Mouse (Mus musculus) hindbrain, embryonic 14.5 days (tissue): ENCODE data around the gene Mutyh. TPM values are rescaled to one million over a fixed set of nuclear protein-coding genes. Genes with fewer than 3 reads are reported as not detected.
A peak's percentile ranks its signal among the peaks of the same experiment; 100 is the strongest.

Source experiments
- ATAC-seq: fragments of 200-750 bp; cut with Nextera tagmentation; 2 replicates; pipeline ENCODE4 v1.8.0; 2017; ENCODE audit warnings: moderate number of reproducible peaks, mild to moderate bottlenecking, moderate TSS enrichment, moderate library complexity; ENCODE audit not compliant: low FRiP score
- DNase-seq: peaks from one replicate; pipeline ENCODE4 v3.0.0-alpha.2; 2015; ENCODE audit warnings: low spot score
- H3K27ac ChIP-seq: fragments of 300-500 bp; sonication (generic); 2 replicates; pipeline ENCODE4 v1.5.1; 2014; ENCODE audit warnings: mild to moderate bottlenecking, moderate library complexity
- H3K27me3 ChIP-seq: fragments of 300-500 bp; sonication (generic); 2 replicates; pipeline ENCODE4 v1.6.1; 2014; ENCODE audit warnings: mild to moderate bottlenecking, low read length, mixed read lengths; ENCODE audit not compliant: control insufficient read depth, insufficient read depth
- H3K36me3 ChIP-seq: fragments of 300-500 bp; sonication (generic); replicated peaks from 2 replicates; pipeline ENCODE4 v1.6.1; 2014; ENCODE audit not compliant: control insufficient read depth, insufficient read depth
- H3K4me1 ChIP-seq: fragments of 300-500 bp; sonication (generic); replicated peaks from 2 replicates; pipeline ENCODE4 v1.6.1; 2014; ENCODE audit warnings: antibody characterized with exemption, low read length, mixed read lengths; ENCODE audit not compliant: control insufficient read depth, insufficient read depth
- H3K4me2 ChIP-seq: fragments of 300-500 bp; sonication (generic); replicated peaks from 2 replicates; pipeline ENCODE4 v1.6.1; 2014; ENCODE audit warnings: mild to moderate bottlenecking, moderate library complexity
- H3K4me3 ChIP-seq: fragments of 300-500 bp; sonication (generic); replicated peaks from 2 replicates; pipeline ENCODE4 v1.5.1; 2014; ENCODE audit warnings: mild to moderate bottlenecking, low read length
- H3K9ac ChIP-seq: fragments of 300-500 bp; sonication (generic); 2 replicates; pipeline ENCODE4 v1.6.1; 2014
- H3K9me3 ChIP-seq: fragments of 300-500 bp; sonication (generic); 2 replicates; pipeline ENCODE4 v1.6.1; 2016; ENCODE audit warnings: low read length; ENCODE audit not compliant: control insufficient read depth
- WGBS: fragments of 180-500 bp; shearing (Covaris S2); extraction: QIAGEN DNeasy Blood & Tissue Kit; methylation state at CpG from one replicate; pipeline ENCODE4 v1.1.7; 2014; 5-methylcytosine and 5-hydroxymethylcytosine counted together
- polyA plus RNA-seq: library from polyadenylated mRNA; unstranded; fragments of >200 nt; fragmentation: Nextera tagmentation; extraction: Ambion mirVana; gene quantifications from 2 replicates; pipeline ENCODE4 v1.2.1, GENCODE M21; 2014

Mutyh gene
- polyA plus RNA-seq, 1 experiment from 2014 or later: 6.4 TPM

GRCm38 (mm10) chr4:116815276-116815675 is 7.8 kb downstream of the Mutyh start:
- Histone ChIP-seq H3K27ac (no peak overlapping the region), H3K4me3 (no peak overlapping the region), H3K9ac (no peak overlapping the region), H3K27me3 (peaks cover 10% of the 10 kb centered on the region), H3K4me2 (no peak overlapping the region), H3K36me3 (0 out of 2 replicates have a peak, but pooled peaks cover 4% of the 10 kb centered on the region), H3K9me3 (no peaks in the 10 kb centered on the region), H3K4me1 (no peaks in the 10 kb centered on the region)
- ATAC-seq: no peak
- no peak for DNase-seq
- WGBS: 95% methylated on average over 5 of the region's 5 CpGs

- Histone ChIP-seq H3K4me2 (no peak overlapping the region), H3K4me1 (peaks cover 8% of the 10 kb centered on the region; the same call in 1 of the 2 replicates), H3K36me3 (0 out of 2 replicates have a peak, but pooled peaks cover 4% of the 10 kb centered on the region), H3K9ac (no peak overlapping the region), H3K27me3 (peaks cover 23% of the 10 kb centered on the region), H3K4me3 (no peak overlapping the region), H3K27ac (no peak overlapping the region), H3K9me3 (no peaks in the 10 kb centered on the region)
- DNase-seq (no peak), ATAC-seq (no peak)
- 90% methylated on average over 6 of the region's 6 CpGs for WGBS
Measured at GRCm38 (mm10) chr4:116817486-116817885, 10.0 kb downstream of the Mutyh start.

- ATAC-seq: no peak
- 24% methylated on average over 32 of the region's 32 CpGs for WGBS
Measured at GRCm38 (mm10) chr4:116819968-116820901, 12.7 kb downstream of the Mutyh start.

GRCm38 (mm10) chr4:116820902-116821693 is 13.6 kb downstream of the Mutyh start:
- peak; percentile 64 for ATAC-seq
- Histone ChIP-seq H3K4me3 (peak overlapping the region; percentile 37), H3K4me2 (peak overlapping the region; percentile 87), H3K9me3 (no peaks in the 10 kb centered on the region), H3K27ac (no peak overlapping the region), H3K4me1 (peaks cover 13% of the 10 kb centered on the region), H3K27me3 (peaks cover 24% of the 10 kb centered on the region), H3K9ac (peak overlapping the region; percentile 59), H3K36me3 (0 out of 2 replicates have a peak, but pooled peaks cover 4% of the 10 kb centered on the region)
- WGBS: under 1% methylated on average over 51 of the region's 51 CpGs
- DNase-seq: peak; percentile 45

More at GRCm38 (mm10) chr4:116819968-116820901, 12.7 kb downstream of the Mutyh start:
- H3K27ac ChIP-seq: no peak overlapping the region
- no peaks in the 10 kb centered on the region for H3K9me3 ChIP-seq
- H3K27me3 ChIP-seq: peaks cover 24% of the 10 kb centered on the region
- no peak for DNase-seq
- peak overlapping the region; percentile 87 for H3K4me2 ChIP-seq
- H3K36me3 ChIP-seq: 0 out of 2 replicates have a peak, but pooled peaks cover 4% of the 10 kb centered on the region
- H3K4me1 ChIP-seq: peaks cover 10% of the 10 kb centered on the region
- peak overlapping the region; percentile 37 for H3K4me3 ChIP-seq
- peak overlapping the region; percentile 59 for H3K9ac ChIP-seq

- Histone ChIP-seq H3K27me3 (peaks cover 24% of the 10 kb centered on the region), H3K4me3 (peak within 1 kb of the TSS; percentile 37), H3K9me3 (no peaks in the 10 kb centered on the region), H3K9ac (peak within 1 kb of the TSS; percentile 59), H3K4me2 (peak within 1 kb of the TSS; percentile 87), H3K36me3 (0 out of 2 replicates have a peak, but pooled peaks cover 3% of the 10 kb centered on the region), H3K27ac (no peak within 1 kb of the TSS), H3K4me1 (peaks cover 13% of the 10 kb centered on the region)
- DNase-seq (no peak), ATAC-seq (no peak)
- WGBS: 12% methylated on average over 9 of the region's 9 CpGs
Measured at GRCm38 (mm10) chr4:116821694-116822016, 14.1 kb downstream of the Mutyh start, which contains the start of gene Hpdl. Gene Hpdl, minus strand, starts transcription at chr4:116821707.

- 1% methylated on average over 29 of the region's 29 CpGs for WGBS
- H3K4me3 ChIP-seq: peak overlapping the region; percentile 51
- peak overlapping the region; percentile 75 for H3K9ac ChIP-seq
- H3K4me2 ChIP-seq: peak overlapping the region; percentile 72
- H3K27ac ChIP-seq: peak overlapping the region; percentile 61
- peaks cover 14% of the 10 kb centered on the region for H3K4me1 ChIP-seq
- H3K36me3 ChIP-seq: no peaks in the 10 kb centered on the region
- DNase-seq (peak; percentile 74), ATAC-seq (peak; percentile 56)
- no peaks in the 10 kb centered on the region for H3K9me3 ChIP-seq
- peaks cover 20% of the 10 kb centered on the region for H3K27me3 ChIP-seq
Measured at GRCm38 (mm10) chr4:116824541-116825004, 17.1 kb downstream of the Mutyh start.

- under 1% methylated on average over 4 of the region's 4 CpGs for WGBS
- Histone ChIP-seq H3K9me3 (no peaks in the 10 kb centered on the region), H3K36me3 (no peaks in the 10 kb centered on the region), H3K9ac (peak overlapping the region; percentile 12; the same call in 1 of the 2 replicates), H3K4me1 (peaks cover 15% of the 10 kb centered on the region), H3K4me3 (no peak overlapping the region), H3K4me2 (no peak overlapping the region), H3K27ac (no peak overlapping the region), H3K27me3 (no peaks in the 10 kb centered on the region)
- ATAC-seq (no peak), DNase-seq (peak; percentile 88)
Measured at GRCm38 (mm10) chr4:116827819-116828218, 20.3 kb downstream of the Mutyh start.

GRCm38 (mm10) chr4:116829364-116830069 is 22.0 kb downstream of the Mutyh start:
- peak overlapping the region; percentile 53 for H3K9ac ChIP-seq
- H3K4me1 ChIP-seq: peaks cover 15% of the 10 kb centered on the region
- DNase-seq (no peak), ATAC-seq (no peak)
- H3K9me3 ChIP-seq: no peaks in the 10 kb centered on the region
- H3K27me3 ChIP-seq: no peaks in the 10 kb centered on the region
- no peak overlapping the region for H3K4me3 ChIP-seq
- no peaks in the 10 kb centered on the region for H3K36me3 ChIP-seq
- peak overlapping the region; percentile 67 for H3K27ac ChIP-seq
- H3K4me2 ChIP-seq: no peak overlapping the region
- WGBS: 33% methylated on average over 6 of the region's 6 CpGs
